Mouse (Mus musculus) neural tube, embryonic 10.5 days (tissue): ENCODE measurements around the gene Gsk3a.

Experiments used
- DNase-seq: peaks from one replicate; pipeline ENCODE4 v3.0.0-alpha.2; 2017; ENCODE audit warnings: low spot score; ENCODE audit errors: extremely low spot score

Gene Gsk3a

GRCm38 (mm10) chr7:25222275-25222967 is 15.2 kb downstream of the Gsk3a start:
- no peak for DNase-seq

- DNase-seq, result peak; percentile 99
Observed at GRCm38 (mm10) chr7:25221102-25221883, 16.4 kb downstream of the Gsk3a start, which contains the start of gene Zfp526. Gene Zfp526, plus strand, starts transcription at chr7:25221425.

- DNase-seq, result no peak
Observed at GRCm38 (mm10) chr7:25220457-25221101, 17.1 kb downstream of the Gsk3a start, which contains the start of gene Dedd2. Gene Dedd2, minus strand, starts transcription at chr7:25220615.

- peak; percentile 91 for DNase-seq
Observed at GRCm38 (mm10) chr7:25219756-25220456, 17.7 kb downstream of the Gsk3a start.

- DNase-seq, result no peak
Observed at GRCm38 (mm10) chr7:25219416-25219750, 18.3 kb downstream of the Gsk3a start.

- peak; percentile 88 for DNase-seq
Observed at GRCm38 (mm10) chr7:25218705-25219415, 18.8 kb downstream of the Gsk3a start.

- no peak for DNase-seq
Observed at GRCm38 (mm10) chr7:25217653-25218395, 19.8 kb downstream of the Gsk3a start.

GRCm38 (mm10) chr7:25214172-25214571 is 23.5 kb downstream of the Gsk3a start:
- no peak for DNase-seq

GRCm38 (mm10) chr7:25213099-25213498 is 24.6 kb downstream of the Gsk3a start:
- DNase-seq, result no peak

GRCm38 (mm10) chr7:25210482-25210881 is 27.2 kb downstream of the Gsk3a start:
- DNase-seq, result no peak

GRCm38 (mm10) chr7:25209161-25209622 is 28.5 kb downstream of the Gsk3a start:
- no peak for DNase-seq

GRCm38 (mm10) chr7:25206094-25206830 is 31.4 kb downstream of the Gsk3a start:
- no peak for DNase-seq

GRCm38 (mm10) chr7:25205355-25206093 is 32.1 kb downstream of the Gsk3a start:
- no peak for DNase-seq

GRCm38 (mm10) chr7:25203624-25204023 is 34.0 kb downstream of the Gsk3a start:
- DNase-seq, result no peak

- no peak for DNase-seq
Observed at GRCm38 (mm10) chr7:25197384-25198018, 40.1 kb downstream of the Gsk3a start.

- DNase-seq, result no peak
Observed at GRCm38 (mm10) chr7:25196107-25196506, 41.5 kb downstream of the Gsk3a start.

GRCm38 (mm10) chr7:25195148-25195547 is 42.5 kb downstream of the Gsk3a start:
- DNase-seq, result no peak

- DNase-seq, result no peak
Observed at GRCm38 (mm10) chr7:25192110-25192509, 45.5 kb downstream of the Gsk3a start.
